ENCODE assay signal across 13 mouse cellular contexts in genomic region chr5:101713064-101713613, GRCm38 (mm10). TPM values are rescaled to one million over a fixed set of nuclear protein-coding genes. Genes with fewer than 3 reads are reported as not detected.
A peak's percentile ranks its signal among the peaks of the same experiment; 100 is the strongest.
DNase-seq lines count a peak whose midpoint lies in the region; ATAC-seq and TF ChIP-seq lines count a peak whose summit lies in the region.
"Had no signal": no experiment of that assay in that cellular context is flagged by ENCODE, and none has a peak within 500 bp of the region (broad histone marks: within the 10 kb centered on the region; RNA-seq: fewer than 3 reads in every experiment).

No protein-coding gene starts in this region.

- no peak overlapping the region for H3K9ac ChIP-seq in lung, embryonic 14.5 days
- no peak overlapping the region for H3K9ac ChIP-seq in heart, embryonic 11.5 days (ENCODE audit: low read depth, low read length)
- H3K9ac ChIP-seq: embryonic facial prominence, embryonic 13.5 days had no signal

- no peak overlapping the region for H3K4me2 ChIP-seq in lung, embryonic 14.5 days
- no peak overlapping the region for H3K4me2 ChIP-seq in heart, embryonic 11.5 days
- H3K4me2 ChIP-seq: embryonic facial prominence, embryonic 13.5 days had no signal

- H3K27me3 ChIP-seq in lung, embryonic 14.5 days (ENCODE audit: insufficient read depth, low read length), result no peaks in the 10 kb centered on the region
- H3K27me3 ChIP-seq in heart, embryonic 11.5 days (ENCODE audit: control insufficient read depth, insufficient read depth, low read length), result no peaks in the 10 kb centered on the region
- H3K27me3 ChIP-seq: embryonic facial prominence, embryonic 13.5 days had no signal

- WGBS in lung, embryonic 14.5 days, result 73% methylated on average over 6 of the region's 6 CpGs
- 79% methylated on average over 6 of the region's 6 CpGs for WGBS in heart, embryonic 11.5 days (ENCODE audit: insufficient replicate concordance)

- no peaks in the 10 kb centered on the region for H3K36me3 ChIP-seq in lung, embryonic 14.5 days (ENCODE audit: insufficient read depth)
- no peaks in the 10 kb centered on the region for H3K36me3 ChIP-seq in heart, embryonic 11.5 days (ENCODE audit: control insufficient read depth, insufficient read depth, low read length)
- H3K36me3 ChIP-seq: embryonic facial prominence, embryonic 13.5 days had no signal

- H3K4me3 ChIP-seq in lung, embryonic 14.5 days (ENCODE audit: low read depth, low read length), result no peak overlapping the region
- H3K4me3 ChIP-seq in heart, embryonic 11.5 days (ENCODE audit: low read depth, low read length), result no peak overlapping the region
- H3K4me3 ChIP-seq: embryonic facial prominence, embryonic 13.5 days; myocyte had no signal

- no peaks in the 10 kb centered on the region for H3K4me1 ChIP-seq in lung, embryonic 14.5 days (ENCODE audit: insufficient read depth)
- no peaks in the 10 kb centered on the region for H3K4me1 ChIP-seq in heart, embryonic 11.5 days (ENCODE audit: control insufficient read depth, insufficient read depth, low read length)
- H3K4me1 ChIP-seq: embryonic facial prominence, embryonic 13.5 days had no signal

- no peaks in the 10 kb centered on the region for H3K9me3 ChIP-seq in lung, embryonic 14.5 days (ENCODE audit: low read depth, low read length)
- H3K9me3 ChIP-seq in heart, embryonic 11.5 days (replicated peaks; ENCODE audit: control insufficient read depth, low read length), result no peaks in the 10 kb centered on the region
- H3K9me3 ChIP-seq: embryonic facial prominence, embryonic 13.5 days had no signal

- ATAC-seq in frontal cortex, adult (ENCODE audit: low TSS enrichment), result peak; percentile 62
- no peak for ATAC-seq in lung, embryonic 14.5 days (ENCODE audit: insufficient read depth)
- peak; percentile 47; the same call in 1 of the 2 replicates for ATAC-seq in common myeloid progenitor, adult 5-6 weeks (replicated peaks; ENCODE audit: low read depth, poor library complexity, severe bottlenecking)
- no peak for ATAC-seq in heart, embryonic 11.5 days (replicated peaks; ENCODE audit: insufficient number of reproducible peaks, low FRiP score, low TSS enrichment)
- ATAC-seq: activated CD4-positive, CD25-positive, alpha-beta regulatory T cell, adult 4 months; inflammation-experienced regulatory T-cells, adult 6 months had no signal

- no peak for DNase-seq in frontal cortex, postnatal 10 days (ENCODE audit: low spot score in 2 of 2)
- DNase-seq in lung, embryonic 14.5 days, result no peak
- no peak for DNase-seq in lung, adult 18-20 months
- peak; percentile 28 for DNase-seq in lung, postnatal 36 days
- DNase-seq in c-Kit-positive CD71-positive TER-119-positive erythroid progenitor cells, embryonic 14.5 days (ENCODE audit: low spot score), result no peak

- peak; percentile 45 for TF ChIP-seq CTCF in lung, embryonic 14.5 days (IDR thresholded peaks at IDR 0.05; ENCODE audit: low read depth)

- H3K27ac ChIP-seq in lung, embryonic 14.5 days (ENCODE audit: low read depth), result no peak overlapping the region
- H3K27ac ChIP-seq in heart, embryonic 11.5 days (ENCODE audit: low read depth, low read length), result no peak overlapping the region
- H3K27ac ChIP-seq: embryonic facial prominence, embryonic 13.5 days; macrophage had no signal

RNA-seq across cellular contexts. Expression of gene Nkx6-1, which starts 48.3 kb away (rescaled TPM):
- polyA plus RNA-seq in lung, embryonic 14.5 days (2014; fragmentation: Nextera tagmentation; extraction: Ambion mirVana), result 0.08 and 0.16 TPM in 2 replicates
- total RNA-seq in common myeloid progenitor, adult 5-6 weeks (2017), result not detected in 2 replicates
- polyA plus RNA-seq in heart, embryonic 11.5 days (2014; fragmentation: Nextera tagmentation; extraction: Ambion mirVana), result 0.07 and 0.29 TPM in 2 replicates
- polyA plus RNA-seq: activated CD4-positive, CD25-positive, alpha-beta regulatory T cell, adult 4 months; inflammation-experienced regulatory T-cells, adult 6 months; macrophage; myocyte had no signal

RNA-seq across cellular contexts. Expression of gene Cds1, which starts 51.8 kb away (rescaled TPM):
- 2.2 and 2.3 TPM in 2 replicates for polyA plus RNA-seq in lung, embryonic 14.5 days (2014; fragmentation: Nextera tagmentation; extraction: Ambion mirVana)
- 3.6 and 5.3 TPM in 2 replicates for total RNA-seq in common myeloid progenitor, adult 5-6 weeks (2017)
- 0.52 and 0.60 TPM in 2 replicates for polyA plus RNA-seq in heart, embryonic 11.5 days (2014; fragmentation: Nextera tagmentation; extraction: Ambion mirVana)
- polyA plus RNA-seq: activated CD4-positive, CD25-positive, alpha-beta regulatory T cell, adult 4 months; inflammation-experienced regulatory T-cells, adult 6 months; myocyte had no signal

Comparison
In these comparisons a context has a peak if more than half of its experiments do, and no peak if none do; other contexts are left out.
1. ATAC-seq: peak in frontal cortex, adult (single experiment) and common myeloid progenitor, adult 5-6 weeks (single experiment); none in lung, embryonic 14.5 days (single experiment) and heart, embryonic 11.5 days (single experiment).